Mouse (Mus musculus) Patski (cell line): Measurements from ENCODE around the gene Arl8b. TPM values are rescaled to one million over a fixed set of nuclear protein-coding genes. Genes with fewer than 3 reads are reported as not detected.

Source experiments
- ATAC-seq: fragments of 100-300 bp; one replicate; pipeline ENCODE4 v1.8.0; 2021
- CTCF ChIA-PET: fragments of 350-600 bp; sonication (Branson Sonifier 250); formaldehyde crosslinking; loops from one replicate; lab custom pipeline; 2022; ENCODE audit warnings: inconsistent platforms; lab: Charles Lee
- POLR2A ChIA-PET: fragments of 350-600 bp; sonication (Branson Sonifier 250); formaldehyde crosslinking; loops from one replicate; lab custom pipeline; 2022; ENCODE audit warnings: antibody characterized with exemption, inconsistent platforms; lab: Charles Lee
- DNase-seq: peaks from one replicate; pipeline ENCODE4 v3.0.0-alpha.2; 2011; ENCODE audit warnings: low read depth, low spot score
- H3K27me3 ChIP-seq: fragments of 371-371 bp; one replicate; pipeline ENCODE4 v1.5.1; 2021
- CTCF ChIP-seq: fragments of 100-300 bp; IDR thresholded peaks from one replicate; pipeline ENCODE4 v1.5.1; 2021
- in situ Hi-C: fragments of 300-500 bp; cut with MboI; formaldehyde crosslinking; loops from 3 replicates; pipeline ENCODE4 v1.11.1; 2018; ENCODE audit warnings: low pct_unique_long_range_greater_than_20kb, mixed read lengths
- polyA plus RNA-seq: library from polyadenylated mRNA; unstranded; gene quantifications from one replicate; pipeline ENCODE4 v1.2.3, GENCODE M21; 2021

Gene Arl8b
- polyA plus RNA-seq = 89.6 TPM

DNA sequence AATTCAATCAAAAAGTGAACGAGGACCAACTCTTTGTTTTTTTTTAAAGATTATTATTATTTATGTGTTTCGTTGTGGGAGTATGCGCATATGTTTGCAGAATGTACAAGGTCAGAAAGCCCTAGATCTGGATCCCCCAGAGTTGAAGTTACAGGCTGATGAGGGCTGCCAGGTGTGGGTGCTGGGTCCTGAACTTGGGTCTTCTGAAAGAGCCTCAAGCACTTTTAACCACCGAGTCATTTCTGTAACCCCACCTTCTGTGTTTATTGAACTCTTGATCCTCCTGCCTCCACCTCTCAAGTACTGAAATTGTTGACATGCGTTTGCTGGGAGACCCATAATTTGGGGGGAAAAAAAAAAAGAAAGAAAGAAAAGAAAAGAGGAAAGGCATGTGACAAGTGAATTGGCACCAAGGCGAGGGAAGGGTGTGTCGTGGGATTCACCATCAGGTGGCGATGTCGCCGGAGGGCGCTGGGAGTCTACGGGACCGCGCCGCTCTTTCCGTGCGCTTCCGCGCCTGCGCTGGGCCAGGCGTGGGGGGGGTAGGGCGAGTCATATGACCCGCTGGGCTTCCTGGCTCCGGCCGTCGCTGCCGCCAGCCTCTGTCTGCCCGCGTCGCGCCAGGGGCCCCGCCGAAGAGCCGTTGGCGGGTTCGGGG lies at the start of gene Arl8b:
TSS of gene Arl8b (plus strand) at position 574 of the 658 bp plus-strand sequence.
- ChIA-PET CTCF (no interaction called here), POLR2A (no interaction called here)
- H3K27me3 ChIP-seq = no peaks in the 10 kb centered on the region
- peak; percentile 61 for DNase-seq
- peak; percentile 66 for ATAC-seq
- TF ChIP-seq CTCF = peak; percentile 99
- in situ Hi-C loops = no loop called here

DNA sequence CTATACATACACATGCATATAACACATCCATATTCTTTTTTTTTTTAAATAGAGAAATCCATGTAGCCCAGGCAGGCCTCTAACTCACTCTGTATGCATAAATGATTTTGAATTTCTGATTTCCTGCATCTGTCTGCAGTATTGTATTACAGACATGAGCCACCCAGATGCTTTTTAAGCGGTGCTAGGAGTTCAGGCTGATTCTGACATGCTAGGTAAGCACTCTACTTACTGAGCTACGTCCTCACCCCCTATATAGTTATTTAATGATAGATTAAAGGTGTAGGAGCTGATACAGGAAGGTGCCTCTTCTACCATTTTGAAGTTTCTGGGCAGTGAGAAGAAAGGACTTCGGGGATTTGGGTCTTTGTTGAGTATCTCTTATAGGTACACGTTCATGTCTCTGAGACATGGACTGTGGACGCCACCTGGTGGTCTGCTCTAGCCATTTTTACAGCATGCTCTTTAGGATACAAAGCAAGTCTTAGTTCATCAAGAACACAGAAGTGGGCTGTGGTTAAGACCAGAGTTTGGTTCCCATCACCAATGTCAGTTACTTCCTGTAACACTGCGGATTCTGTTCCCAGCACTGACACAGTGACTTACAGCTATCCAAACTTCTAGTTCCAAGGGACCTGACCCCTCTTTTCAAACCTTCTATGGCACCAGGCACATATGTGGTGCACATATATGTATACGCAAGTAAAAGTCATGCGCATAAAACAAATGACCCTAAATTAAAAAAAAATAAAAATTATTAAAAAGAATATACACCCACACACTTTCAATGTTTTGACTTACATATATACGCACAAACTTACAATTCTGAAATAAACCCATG lies 46.8 kb upstream of the Arl8b start:
- ATAC-seq (peak; percentile 18), DNase-seq (peak; percentile 43)
- ChIA-PET POLR2A (no interaction called here), CTCF (interaction anchor here (0.7 to 2.7 kb wide), 15 partner anchors 9 to 638 kb away, joined by 3 to 22 read pairs (median 4); no protein-coding TSS in a partner anchor)
- H3K27me3 ChIP-seq = no peaks in the 10 kb centered on the region
- TF ChIP-seq CTCF = peak; percentile 89
- in situ Hi-C loops = loop anchor here (10.0 kb wide), 2 partner anchors 311 to 661 kb away; no protein-coding TSS in a partner anchor

GRCm38 (mm10) chr6:108738463-108739203 lies 44.3 kb upstream of the Arl8b start:
- POLR2A ChIA-PET = interaction anchor here (1.0 kb wide), 2 partner anchors 14 to 77 kb away, joined by 3 read pairs; no protein-coding TSS in a partner anchor
- DNase-seq (peak; percentile 61), ATAC-seq (peak; percentile 74)
- CTCF ChIA-PET = interaction anchor here (1.1 to 1.5 kb wide), 4 partner anchors 11 to 294 kb away, joined by 3 to 4 read pairs (median 4); no protein-coding TSS in a partner anchor
- TF ChIP-seq CTCF = no peak
- H3K27me3 ChIP-seq = no peaks in the 10 kb centered on the region
- in situ Hi-C loops = loop anchor here (10.0 kb wide), 2 partner anchors 314 to 664 kb away; no protein-coding TSS in a partner anchor

DNA sequence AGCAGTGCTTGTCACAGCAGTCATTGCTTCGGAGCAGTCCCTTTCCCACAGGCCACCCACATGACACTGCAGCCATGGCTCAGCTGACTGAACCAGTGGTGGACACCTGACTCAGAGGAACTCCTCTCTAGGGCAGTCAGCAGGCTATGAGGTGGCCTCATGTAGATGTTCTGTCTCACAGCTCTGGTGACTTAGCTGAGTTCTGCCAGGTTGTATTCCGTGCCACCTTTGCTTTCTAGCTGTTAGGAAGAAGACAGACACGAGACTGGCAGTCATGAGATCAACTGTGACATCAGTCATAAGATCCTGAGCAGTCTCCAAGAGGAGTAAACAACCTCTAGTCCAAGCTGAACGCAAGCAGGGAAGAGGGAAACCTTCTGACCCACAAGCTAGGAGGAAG lies 42.3 kb upstream of the Arl8b start:
- ChIA-PET CTCF (interaction anchor here (0.9 to 1.6 kb wide), 2 partner anchors 32 to 323 kb away, joined by 3 to 4 read pairs; no protein-coding TSS in a partner anchor), POLR2A (no interaction called here)
- DNase-seq = no peak
- TF ChIP-seq CTCF = no peak
- no peak for ATAC-seq
- in situ Hi-C loops = no loop called here
- H3K27me3 ChIP-seq = no peaks in the 10 kb centered on the region

DNA sequence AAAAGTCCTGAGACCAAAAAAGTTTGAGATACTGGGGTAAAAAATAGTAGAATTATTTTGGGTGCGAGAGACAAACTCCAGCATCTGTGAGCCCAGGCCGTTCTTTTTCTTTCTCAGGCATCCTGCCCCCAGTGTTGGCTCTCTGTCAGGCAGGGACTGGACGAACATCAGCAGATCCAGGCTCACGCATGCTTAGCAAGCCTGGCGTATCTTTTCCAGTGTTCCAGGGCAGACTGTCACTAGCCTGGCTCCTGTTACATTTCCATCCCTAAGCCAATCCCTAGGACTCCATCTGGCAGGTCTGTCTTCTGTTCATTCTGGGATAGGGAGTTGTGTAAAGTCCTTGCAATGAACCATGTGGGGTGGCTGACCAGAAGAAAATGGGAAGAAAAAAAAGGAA lies 39.2 kb upstream of the Arl8b start:
- in situ Hi-C loops = no loop called here
- TF ChIP-seq CTCF = no peak
- H3K27me3 ChIP-seq = no peaks in the 10 kb centered on the region
- DNase-seq = no peak
- CTCF ChIA-PET = no interaction called here
- POLR2A ChIA-PET = no interaction called here
- ATAC-seq = no peak

GRCm38 (mm10) chr6:108751324-108751723 lies 31.6 kb upstream of the Arl8b start:
- DNase-seq (no peak), ATAC-seq (no peak)
- H3K27me3 ChIP-seq = no peaks in the 10 kb centered on the region
- in situ Hi-C loops = no loop called here
- CTCF ChIA-PET = interaction anchor here (1.5 kb wide), 1 partner anchor 13 kb away, joined by 4 read pairs; no protein-coding TSS in a partner anchor
- no peak for TF ChIP-seq CTCF
- POLR2A ChIA-PET = no interaction called here

GRCm38 (mm10) chr6:108752395-108752794 lies 30.5 kb upstream of the Arl8b start:
- ATAC-seq (peak; percentile 96), DNase-seq (peak; percentile 39)
- ChIA-PET POLR2A (no interaction called here), CTCF (no interaction called here)
- in situ Hi-C loops = no loop called here
- peak; percentile 58 for TF ChIP-seq CTCF
- H3K27me3 ChIP-seq = no peaks in the 10 kb centered on the region

GRCm38 (mm10) chr6:108753536-108753935 lies 29.4 kb upstream of the Arl8b start:
- POLR2A ChIA-PET = no interaction called here
- no peaks in the 10 kb centered on the region for H3K27me3 ChIP-seq
- in situ Hi-C loops = no loop called here
- ATAC-seq = no peak
- CTCF ChIA-PET = interaction anchor here (1.0 kb wide), 1 partner anchor 20 kb away, joined by 3 read pairs; no protein-coding TSS in a partner anchor
- no peak for TF ChIP-seq CTCF
- DNase-seq = no peak

- DNase-seq (no peak), ATAC-seq (no peak)
- ChIA-PET CTCF (interaction anchor here (1.0 kb wide), 1 partner anchor 19 kb away, joined by 3 read pairs; no protein-coding TSS in a partner anchor), POLR2A (no interaction called here)
- no peak for TF ChIP-seq CTCF
- no peaks in the 10 kb centered on the region for H3K27me3 ChIP-seq
- in situ Hi-C loops = no loop called here
These were observed 28.5 kb upstream of the Arl8b start for GRCm38 (mm10) chr6:108754376-108754775.

DNA sequence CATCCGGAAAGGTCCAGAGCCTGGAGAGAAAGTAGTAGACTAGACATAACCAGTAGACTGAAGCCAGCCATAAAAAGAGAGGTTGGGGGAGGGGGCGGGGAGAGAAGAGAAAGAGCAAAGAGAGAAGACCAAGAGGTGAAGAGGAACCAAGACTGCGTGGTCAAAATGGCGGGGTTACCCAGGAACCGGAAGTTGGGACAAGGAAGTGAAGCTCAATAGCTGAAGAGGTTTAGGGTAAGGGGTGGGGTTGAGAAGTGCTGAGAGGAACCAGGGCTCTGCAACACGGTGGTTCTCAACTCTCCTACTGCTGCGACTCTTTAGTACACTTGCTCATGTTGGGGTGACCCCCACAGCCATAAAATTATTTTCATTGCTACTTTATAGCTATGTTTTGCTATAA lies 27.0 kb upstream of the Arl8b start:
- no peaks in the 10 kb centered on the region for H3K27me3 ChIP-seq
- ChIA-PET CTCF (interaction anchor here (1.1 kb wide), 2 partner anchors 20 to 338 kb away, joined by 3 read pairs; no protein-coding TSS in a partner anchor), POLR2A (no interaction called here)
- ATAC-seq = no peak
- no peak for TF ChIP-seq CTCF
- in situ Hi-C loops = no loop called here
- no peak for DNase-seq
